Mouse (Mus musculus): ENCODE measurements around the gene Ammecr1. TPM values are rescaled to one million over a fixed set of nuclear protein-coding genes. Genes with fewer than 3 reads are reported as not detected.

Gene Ammecr1
- polyA plus RNA-seq, 1 experiment from 2014 or later = 7.1 TPM

DNA sequence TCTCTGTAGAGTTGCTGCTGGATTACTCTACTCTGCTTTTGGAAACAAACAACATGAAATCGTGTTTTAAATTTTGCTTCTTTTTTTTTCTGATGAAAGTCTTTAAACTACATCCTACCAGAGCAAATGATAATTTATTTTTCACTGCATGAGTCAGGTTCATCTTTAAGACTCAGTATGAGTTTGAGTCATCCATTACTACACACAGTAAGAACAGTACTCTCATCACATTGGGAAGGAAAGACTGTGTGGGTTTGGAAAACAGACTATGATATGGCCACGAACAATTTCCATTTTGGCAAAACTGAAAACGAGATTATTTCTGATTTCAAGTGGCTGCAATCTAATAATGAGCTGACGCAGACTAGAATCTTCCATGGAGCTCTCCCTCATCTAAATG is 82.9 kb downstream of the Ammecr1 start:
- no peak overlapping the region for H3K9ac ChIP-seq (ENCODE audit: low read length)
- 87% methylated on average over 4 of the region's 4 CpGs for WGBS
- TF ChIP-seq CTCF (IDR thresholded peaks at IDR 0.05; ENCODE audit: low read depth) (no peak), EP300 (optimal IDR thresholded peaks at IDR 0.05) (no peak)
- H3K36me3 ChIP-seq (ENCODE audit: control insufficient read depth, insufficient read depth, low read length) = no peaks in the 10 kb centered on the region
- H3K4me3 ChIP-seq (ENCODE audit: low read depth, low read length) = no peak overlapping the region
- no peak overlapping the region for H3K27ac ChIP-seq (replicated peaks)
- no peaks in the 10 kb centered on the region for H3K9me3 ChIP-seq (ENCODE audit: control insufficient read depth, low read length)
- H3K4me2 ChIP-seq (replicated peaks; ENCODE audit: low read depth) = no peak overlapping the region
- H3K4me1 ChIP-seq (replicated peaks; ENCODE audit: control insufficient read depth, insufficient read depth) = no peaks in the 10 kb centered on the region
- ATAC-seq (ENCODE audit: low FRiP score, low TSS enrichment) = no peak
- no peaks in the 10 kb centered on the region for H3K27me3 ChIP-seq (ENCODE audit: control insufficient read depth, insufficient read depth, low read length)
- no peak for DNase-seq (ENCODE audit: low spot score)

DNA sequence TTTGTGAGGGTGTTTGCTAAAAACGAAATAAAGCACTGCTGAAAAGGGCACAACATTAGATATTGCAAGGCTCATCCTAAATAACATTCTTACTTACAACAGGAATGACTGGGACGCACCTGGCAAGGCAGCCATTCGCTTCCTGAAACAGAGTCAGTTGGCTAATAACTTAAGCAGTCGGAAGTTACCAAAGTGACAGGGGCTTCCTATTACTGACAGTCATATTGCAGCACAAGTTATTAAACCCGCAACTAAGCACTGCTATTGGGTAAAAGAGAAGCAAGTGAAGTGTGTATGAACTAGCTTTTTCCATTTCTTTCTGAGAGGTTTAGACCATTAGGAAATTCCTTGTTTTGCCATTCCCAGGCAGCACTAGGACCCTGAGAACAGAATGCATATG is 84.3 kb downstream of the Ammecr1 start:
- ATAC-seq (ENCODE audit: low FRiP score, low TSS enrichment) (no peak), DNase-seq (ENCODE audit: low spot score) (no peak)
- no peaks in the 10 kb centered on the region for H3K36me3 ChIP-seq (ENCODE audit: control insufficient read depth, insufficient read depth, low read length)
- no peaks in the 10 kb centered on the region for H3K27me3 ChIP-seq (ENCODE audit: control insufficient read depth, insufficient read depth, low read length)
- H3K4me3 ChIP-seq (ENCODE audit: low read depth, low read length) = no peak overlapping the region
- H3K9me3 ChIP-seq (ENCODE audit: control insufficient read depth, low read length) = no peaks in the 10 kb centered on the region
- no peak overlapping the region for H3K27ac ChIP-seq (replicated peaks)
- H3K9ac ChIP-seq (ENCODE audit: low read length) = no peak overlapping the region
- no peaks in the 10 kb centered on the region for H3K4me1 ChIP-seq (replicated peaks; ENCODE audit: control insufficient read depth, insufficient read depth)
- TF ChIP-seq CTCF (IDR thresholded peaks at IDR 0.05; ENCODE audit: low read depth) (no peak), EP300 (optimal IDR thresholded peaks at IDR 0.05) (no peak)
- H3K4me2 ChIP-seq (replicated peaks; ENCODE audit: low read depth) = no peak overlapping the region
- 83% methylated on average over 5 of the region's 5 CpGs for WGBS

DNA sequence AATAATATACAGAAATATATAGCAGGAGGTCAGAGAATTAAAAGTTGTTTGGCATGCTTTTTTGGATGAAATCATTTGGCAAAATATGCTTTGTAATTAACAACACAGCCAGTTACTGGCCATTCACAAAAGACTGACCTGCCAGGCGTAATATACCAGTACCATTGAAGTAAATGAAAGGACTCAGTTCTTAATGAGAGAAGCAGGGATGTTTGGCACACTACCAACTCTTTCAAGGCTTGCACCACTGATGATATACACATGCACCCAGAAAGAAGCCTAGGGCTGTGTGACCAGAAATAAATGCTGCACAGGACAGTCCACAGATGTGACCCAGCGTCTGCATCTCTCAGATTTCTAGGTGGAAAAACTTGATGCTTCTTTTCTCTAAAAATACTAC is 96.7 kb downstream of the Ammecr1 start:
- no peak for TF ChIP-seq EP300 (optimal IDR thresholded peaks at IDR 0.05)
- TF ChIP-seq CTCF (IDR thresholded peaks at IDR 0.05; ENCODE audit: low read depth) = no peak
- 82% methylated on average over 2 of the region's 2 CpGs for WGBS
- H3K4me2 ChIP-seq (replicated peaks; ENCODE audit: low read depth) = no peak overlapping the region
- no peak for ATAC-seq (ENCODE audit: low FRiP score, low TSS enrichment)
- H3K4me1 ChIP-seq (replicated peaks; ENCODE audit: control insufficient read depth, insufficient read depth) = no peaks in the 10 kb centered on the region
- no peaks in the 10 kb centered on the region for H3K27me3 ChIP-seq (ENCODE audit: control insufficient read depth, insufficient read depth, low read length)
- DNase-seq (ENCODE audit: low spot score) = no peak
- no peak overlapping the region for H3K4me3 ChIP-seq (ENCODE audit: low read depth, low read length)
- H3K27ac ChIP-seq (replicated peaks) = no peak overlapping the region
- H3K9ac ChIP-seq (ENCODE audit: low read length) = no peak overlapping the region
- H3K36me3 ChIP-seq (ENCODE audit: control insufficient read depth, insufficient read depth, low read length) = no peaks in the 10 kb centered on the region
- H3K9me3 ChIP-seq (ENCODE audit: control insufficient read depth, low read length) = no peaks in the 10 kb centered on the region

DNA sequence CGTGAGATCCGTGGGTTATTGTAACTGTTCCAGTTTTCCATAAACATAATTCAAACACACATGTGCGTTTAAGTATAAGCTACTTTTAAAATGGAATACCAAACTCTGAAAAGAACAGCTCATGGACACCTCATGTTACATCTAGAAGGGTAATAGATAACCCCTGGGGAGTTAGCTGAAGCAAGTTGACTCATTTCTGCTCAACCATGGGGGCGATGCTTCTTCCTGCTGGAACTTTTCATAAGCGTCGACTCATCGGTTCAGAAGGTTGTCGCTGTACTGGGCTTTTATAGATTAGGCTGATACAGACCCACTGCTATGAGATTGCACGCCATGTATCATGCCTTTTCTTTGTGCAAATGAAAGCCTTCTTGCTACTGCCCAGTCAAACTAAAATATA is 118.5 kb downstream of the Ammecr1 start:
- Histone ChIP-seq H3K9ac (ENCODE audit: low read length) (no peak overlapping the region), H3K36me3 (ENCODE audit: control insufficient read depth, insufficient read depth, low read length) (no peaks in the 10 kb centered on the region)

DNA sequence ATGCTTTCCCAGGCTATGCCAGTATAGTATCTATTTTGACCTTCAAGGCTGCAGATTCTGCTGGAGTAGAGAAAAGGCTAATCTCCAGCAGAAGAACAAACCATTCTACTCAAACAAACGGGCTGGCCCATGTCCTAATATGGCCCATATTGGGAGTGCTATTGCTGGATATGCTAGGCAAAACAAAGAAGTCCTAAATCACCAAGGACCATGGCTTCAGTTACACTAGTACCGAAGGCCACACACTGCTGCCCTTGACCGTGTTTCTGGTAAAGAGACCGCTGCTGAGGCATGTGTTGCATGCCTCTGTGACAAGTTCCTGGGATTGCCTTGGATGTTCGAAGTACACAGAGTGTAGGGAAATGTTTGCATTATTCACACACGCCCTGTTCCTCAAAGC is 120.3 kb downstream of the Ammecr1 start:
- Histone ChIP-seq H3K9me3 (ENCODE audit: control insufficient read depth, low read length) (no peaks in the 10 kb centered on the region), H3K4me2 (replicated peaks; ENCODE audit: low read depth) (no peak overlapping the region), H3K9ac (ENCODE audit: low read length) (no peak overlapping the region), H3K4me3 (ENCODE audit: low read depth, low read length) (no peak overlapping the region), H3K36me3 (ENCODE audit: control insufficient read depth, insufficient read depth, low read length) (no peaks in the 10 kb centered on the region), H3K27me3 (ENCODE audit: control insufficient read depth, insufficient read depth, low read length) (no peaks in the 10 kb centered on the region), H3K27ac (replicated peaks) (no peak overlapping the region), H3K4me1 (replicated peaks; ENCODE audit: control insufficient read depth, insufficient read depth) (no peaks in the 10 kb centered on the region)
- TF ChIP-seq CTCF (IDR thresholded peaks at IDR 0.05; ENCODE audit: low read depth) (no peak), EP300 (optimal IDR thresholded peaks at IDR 0.05) (no peak)
- DNase-seq (ENCODE audit: low spot score) = no peak
- ATAC-seq (ENCODE audit: low FRiP score, low TSS enrichment) = no peak
- 55% methylated on average over 6 of the region's 6 CpGs for WGBS

More for the DNA sequence above, 118.5 kb downstream of the Ammecr1 start:
- DNase-seq (ENCODE audit: low spot score) (no peak), ATAC-seq (ENCODE audit: low FRiP score, low TSS enrichment) (no peak)
- Histone ChIP-seq H3K4me1 (replicated peaks; ENCODE audit: control insufficient read depth, insufficient read depth) (no peaks in the 10 kb centered on the region), H3K27ac (replicated peaks) (no peak overlapping the region), H3K4me3 (ENCODE audit: low read depth, low read length) (no peak overlapping the region), H3K4me2 (replicated peaks; ENCODE audit: low read depth) (no peak overlapping the region), H3K9me3 (ENCODE audit: control insufficient read depth, low read length) (no peaks in the 10 kb centered on the region), H3K27me3 (ENCODE audit: control insufficient read depth, insufficient read depth, low read length) (no peaks in the 10 kb centered on the region)
- TF ChIP-seq CTCF (IDR thresholded peaks at IDR 0.05; ENCODE audit: low read depth) (no peak), EP300 (optimal IDR thresholded peaks at IDR 0.05) (no peak)
- WGBS = 86% methylated on average over 9 of the region's 9 CpGs

DNA sequence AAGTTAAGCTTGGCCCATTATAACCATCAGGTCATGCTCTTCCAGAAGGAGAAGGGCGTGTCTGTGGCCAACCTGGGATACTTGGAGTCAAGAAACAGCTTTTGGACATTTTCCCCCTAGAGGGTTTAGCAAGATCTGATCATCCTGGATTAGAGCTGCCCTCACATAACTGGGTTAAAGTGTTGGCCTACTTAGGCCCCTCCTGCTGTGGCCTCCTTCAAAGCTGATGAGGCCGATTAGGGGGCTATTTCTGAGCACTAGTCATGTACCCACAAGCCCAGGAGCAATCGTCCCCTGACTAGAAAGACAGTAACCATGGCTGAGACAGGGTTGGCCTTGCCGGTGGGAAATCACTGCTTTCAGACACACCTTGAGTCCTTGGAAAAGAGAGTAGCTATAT is 124.6 kb downstream of the Ammecr1 start:
- H3K4me2 ChIP-seq (replicated peaks; ENCODE audit: low read depth) = no peak overlapping the region
- no peaks in the 10 kb centered on the region for H3K36me3 ChIP-seq (ENCODE audit: control insufficient read depth, insufficient read depth, low read length)
- H3K4me3 ChIP-seq (ENCODE audit: low read depth, low read length) = no peak overlapping the region
- WGBS = 78% methylated on average over 4 of the region's 4 CpGs
- no peaks in the 10 kb centered on the region for H3K9me3 ChIP-seq (ENCODE audit: control insufficient read depth, low read length)
- no peaks in the 10 kb centered on the region for H3K4me1 ChIP-seq (replicated peaks; ENCODE audit: control insufficient read depth, insufficient read depth)
- no peak overlapping the region for H3K9ac ChIP-seq (ENCODE audit: low read length)
- no peak overlapping the region for H3K27ac ChIP-seq (replicated peaks)
- no peaks in the 10 kb centered on the region for H3K27me3 ChIP-seq (ENCODE audit: control insufficient read depth, insufficient read depth, low read length)
- no peak for ATAC-seq (ENCODE audit: low FRiP score, low TSS enrichment)
- TF ChIP-seq EP300 (optimal IDR thresholded peaks at IDR 0.05) (no peak), CTCF (IDR thresholded peaks at IDR 0.05; ENCODE audit: low read depth) (no peak)
- DNase-seq (ENCODE audit: low spot score) = no peak
